ENCODE assay signal across 16 mouse cellular contexts in the genomic region with DNA sequence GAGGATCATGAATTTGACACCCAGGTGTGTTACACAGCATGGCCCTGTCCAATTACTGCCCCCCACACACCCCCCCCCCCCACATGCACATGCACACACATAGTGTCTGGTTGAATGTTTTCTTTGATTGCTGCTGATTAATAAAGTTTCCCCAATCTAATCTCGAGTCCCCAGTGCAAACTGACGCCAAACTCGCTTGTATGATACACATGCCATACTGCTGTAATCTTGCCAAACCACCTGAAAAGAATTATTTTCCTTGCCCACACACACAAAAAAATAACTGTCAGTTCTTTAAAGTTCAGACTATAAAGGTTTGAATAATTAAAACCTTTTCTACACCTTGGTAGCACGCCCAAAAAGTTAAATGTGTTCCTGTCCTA.
DNase-seq lines count a peak whose midpoint lies in the region; ATAC-seq and TF ChIP-seq lines count a peak whose summit lies in the region.
"Had no signal": no experiment of that assay in that cellular context is flagged by ENCODE, and none has a peak within 500 bp of the region (broad histone marks: within the 10 kb centered on the region; RNA-seq: fewer than 3 reads in every experiment).

No protein-coding gene starts in this region.

- H3K9ac ChIP-seq in embryonic facial prominence, embryonic 13.5 days, result no peak overlapping the region
- H3K9ac ChIP-seq in hindbrain, postnatal 0 days (replicated peaks; ENCODE audit: low read length), result no peak overlapping the region
- H3K9ac ChIP-seq in hindbrain, embryonic 13.5 days, result no peak overlapping the region
- no peak overlapping the region for H3K9ac ChIP-seq in liver, postnatal 0 days (replicated peaks)
- H3K9ac ChIP-seq in liver, embryonic 12.5 days, result no peak overlapping the region
- no peak overlapping the region for H3K9ac ChIP-seq in limb, embryonic 15.5 days
- H3K9ac ChIP-seq: forebrain, postnatal 0 days; midbrain, embryonic 15.5 days had no signal

- DNase-seq in embryonic facial prominence, embryonic 10.5 days (ENCODE audit: low spot score), result no peak
- no peak for DNase-seq in hindbrain, postnatal 0 days (ENCODE audit: low spot score)
- DNase-seq in liver, postnatal 0 days, result no peak
- DNase-seq in T-cell, adult 2 months (ENCODE audit: low spot score), result no peak
- DNase-seq: spleen, adult 18-20 months; thymus, postnatal 25 days had no signal

- peak; percentile 72; the same call in 1 of the 2 replicates for TF ChIP-seq EP300 in liver, postnatal 0 days (IDR thresholded peaks at IDR 0.05; ENCODE audit: low read depth)

- no peak for ATAC-seq in embryonic facial prominence, embryonic 13.5 days (ENCODE audit: insufficient number of reproducible peaks, insufficient read depth, low FRiP score, low TSS enrichment, low read depth)
- ATAC-seq in hindbrain, postnatal 0 days, result no peak
- no peak for ATAC-seq in hindbrain, embryonic 13.5 days (ENCODE audit: low FRiP score)
- ATAC-seq in liver, postnatal 0 days, result no peak
- no peak for ATAC-seq in liver, embryonic 12.5 days
- ATAC-seq in limb, embryonic 15.5 days (ENCODE audit: insufficient number of reproducible peaks, low FRiP score, low TSS enrichment, low read depth), result no peak
- ATAC-seq: midbrain, embryonic 15.5 days had no signal

- WGBS in embryonic facial prominence, embryonic 13.5 days, result 38% methylated on average over 4 of the region's 4 CpGs
- whole genome bisulfite sequencing in embryonic facial prominence, embryonic 10.5 days, result 83% methylated on average over 4 of the region's 4 CpGs
- WGBS in hindbrain, postnatal 0 days, result 50% methylated on average over 4 of the region's 4 CpGs
- 65% methylated on average over 4 of the region's 4 CpGs for WGBS in hindbrain, embryonic 13.5 days
- 71% methylated on average over 4 of the region's 4 CpGs for WGBS in liver, postnatal 0 days (ENCODE audit: insufficient replicate concordance)
- 67% methylated on average over 4 of the region's 4 CpGs for WGBS in liver, embryonic 12.5 days (ENCODE audit: insufficient replicate concordance)
- 35% methylated on average over 4 of the region's 4 CpGs for WGBS in limb, embryonic 15.5 days

- H3K27ac ChIP-seq in embryonic facial prominence, embryonic 13.5 days, result peak overlapping the region; percentile 2; the same call in 1 of the 2 replicates
- no peak overlapping the region for H3K27ac ChIP-seq in embryonic facial prominence, embryonic 10.5 days (replicated peaks)
- H3K27ac ChIP-seq in hindbrain, postnatal 0 days, result peak overlapping the region; percentile 36; the same call in 1 of the 2 replicates
- H3K27ac ChIP-seq in hindbrain, embryonic 13.5 days, result no peak overlapping the region
- H3K27ac ChIP-seq in liver, postnatal 0 days (ENCODE audit: low read depth), result no peak overlapping the region
- H3K27ac ChIP-seq in liver, embryonic 12.5 days, result no peak overlapping the region
- peak overlapping the region; percentile 38; the same call in 1 of the 2 replicates for H3K27ac ChIP-seq in limb, embryonic 15.5 days
- H3K27ac ChIP-seq: forebrain, embryonic 10.5 days; kidney, postnatal 0 days; midbrain, embryonic 15.5 days had no signal

- no peaks in the 10 kb centered on the region for H3K9me3 ChIP-seq in embryonic facial prominence, embryonic 13.5 days
- no peaks in the 10 kb centered on the region for H3K9me3 ChIP-seq in embryonic facial prominence, embryonic 10.5 days
- H3K9me3 ChIP-seq in hindbrain, postnatal 0 days (ENCODE audit: low read length), result no peaks in the 10 kb centered on the region
- H3K9me3 ChIP-seq in hindbrain, embryonic 13.5 days, result no peaks in the 10 kb centered on the region
- H3K9me3 ChIP-seq in liver, postnatal 0 days (ENCODE audit: low read length), result no peaks in the 10 kb centered on the region
- no peaks in the 10 kb centered on the region for H3K9me3 ChIP-seq in liver, embryonic 12.5 days (replicated peaks)
- H3K9me3 ChIP-seq in limb, embryonic 15.5 days, result no peaks in the 10 kb centered on the region
- H3K9me3 ChIP-seq: forebrain, embryonic 10.5 days; midbrain, embryonic 15.5 days had no signal

- H3K36me3 ChIP-seq in embryonic facial prominence, embryonic 13.5 days, result no peaks in the 10 kb centered on the region
- H3K36me3 ChIP-seq in embryonic facial prominence, embryonic 10.5 days (replicated peaks), result no peaks in the 10 kb centered on the region
- H3K36me3 ChIP-seq in hindbrain, postnatal 0 days (ENCODE audit: insufficient read depth, low read length), result no peaks in the 10 kb centered on the region
- H3K36me3 ChIP-seq in hindbrain, embryonic 13.5 days, result no peaks in the 10 kb centered on the region
- no peaks in the 10 kb centered on the region for H3K36me3 ChIP-seq in liver, postnatal 0 days (replicated peaks; ENCODE audit: insufficient read depth, low read length)
- no peaks in the 10 kb centered on the region for H3K36me3 ChIP-seq in liver, embryonic 12.5 days
- H3K36me3 ChIP-seq in limb, embryonic 15.5 days, result no peaks in the 10 kb centered on the region
- H3K36me3 ChIP-seq: forebrain, embryonic 10.5 days; midbrain, embryonic 15.5 days had no signal

- no peak overlapping the region for H3K4me3 ChIP-seq in embryonic facial prominence, embryonic 13.5 days
- no peak overlapping the region for H3K4me3 ChIP-seq in embryonic facial prominence, embryonic 10.5 days
- no peak overlapping the region for H3K4me3 ChIP-seq in hindbrain, postnatal 0 days (ENCODE audit: low read length)
- H3K4me3 ChIP-seq in hindbrain, embryonic 13.5 days, result no peak overlapping the region
- no peak overlapping the region for H3K4me3 ChIP-seq in liver, postnatal 0 days (ENCODE audit: low read depth, low read length)
- no peak overlapping the region for H3K4me3 ChIP-seq in liver, embryonic 12.5 days
- H3K4me3 ChIP-seq in limb, embryonic 15.5 days, result no peak overlapping the region
- H3K4me3 ChIP-seq: forebrain, embryonic 10.5 days; megakaryocyte, embryonic 14.5 days; midbrain, embryonic 15.5 days had no signal

- no peaks in the 10 kb centered on the region for H3K27me3 ChIP-seq in embryonic facial prominence, embryonic 13.5 days
- H3K27me3 ChIP-seq in embryonic facial prominence, embryonic 10.5 days (replicated peaks; ENCODE audit: low read depth, poor library complexity, severe bottlenecking), result no peaks in the 10 kb centered on the region
- no peaks in the 10 kb centered on the region for H3K27me3 ChIP-seq in hindbrain, postnatal 0 days (ENCODE audit: insufficient read depth, low read length)
- H3K27me3 ChIP-seq in hindbrain, embryonic 13.5 days, result no peaks in the 10 kb centered on the region
- no peaks in the 10 kb centered on the region for H3K27me3 ChIP-seq in liver, postnatal 0 days (ENCODE audit: insufficient read depth, low read length)
- no peaks in the 10 kb centered on the region for H3K27me3 ChIP-seq in liver, embryonic 12.5 days (replicated peaks)
- no peaks in the 10 kb centered on the region for H3K27me3 ChIP-seq in limb, embryonic 15.5 days
- H3K27me3 ChIP-seq: CH12.LX; megakaryocyte, embryonic 14.5 days; midbrain, embryonic 15.5 days had no signal

- H3K4me2 ChIP-seq in embryonic facial prominence, embryonic 13.5 days, result 0 out of 2 replicates have a peak overlapping the region, but pooled peaks have one; percentile 41
- no peak overlapping the region for H3K4me2 ChIP-seq in hindbrain, postnatal 0 days (ENCODE audit: low read depth, low read length)
- no peak overlapping the region for H3K4me2 ChIP-seq in hindbrain, embryonic 13.5 days
- H3K4me2 ChIP-seq in liver, postnatal 0 days (ENCODE audit: low read depth, low read length), result no peak overlapping the region
- no peak overlapping the region for H3K4me2 ChIP-seq in liver, embryonic 12.5 days
- H3K4me2 ChIP-seq in limb, embryonic 15.5 days, result no peak overlapping the region

- peaks cover 17% of the 10 kb centered on the region for H3K4me1 ChIP-seq in embryonic facial prominence, embryonic 13.5 days
- H3K4me1 ChIP-seq in embryonic facial prominence, embryonic 10.5 days, result peaks cover 31% of the 10 kb centered on the region
- peaks cover 15% of the 10 kb centered on the region; the same call in 1 of the 2 replicates for H3K4me1 ChIP-seq in hindbrain, postnatal 0 days (ENCODE audit: insufficient read depth, low read length)
- peaks cover 11% of the 10 kb centered on the region for H3K4me1 ChIP-seq in hindbrain, embryonic 13.5 days (replicated peaks)
- no peaks in the 10 kb centered on the region for H3K4me1 ChIP-seq in liver, postnatal 0 days (ENCODE audit: insufficient read depth)
- no peaks in the 10 kb centered on the region for H3K4me1 ChIP-seq in liver, embryonic 12.5 days
- peaks cover 8% of the 10 kb centered on the region for H3K4me1 ChIP-seq in limb, embryonic 15.5 days
- H3K4me1 ChIP-seq: megakaryocyte, embryonic 14.5 days had no signal

- no peak for TF ChIP-seq CTCF in hindbrain, postnatal 0 days (IDR thresholded peaks at IDR 0.05; ENCODE audit: low read depth)
- TF ChIP-seq CTCF in liver, postnatal 0 days (IDR thresholded peaks at IDR 0.05; ENCODE audit: low read depth), result no peak

Comparison
In these comparisons a context has a peak if more than half of its experiments do, and no peak if none do; other contexts are left out.
1. H3K27ac ChIP-seq: peak in embryonic facial prominence, embryonic 13.5 days (single experiment), hindbrain, postnatal 0 days (single experiment) and limb, embryonic 15.5 days (single experiment); none in embryonic facial prominence, embryonic 10.5 days (single experiment), hindbrain, embryonic 13.5 days (single experiment), liver, postnatal 0 days (single experiment) and liver, embryonic 12.5 days (single experiment).